Mouse (Mus musculus) skeletal muscle tissue, adult 2 months (tissue): ENCODE data around the gene Cd27.
A peak's percentile ranks its signal among the peaks of the same experiment; 100 is the strongest.

ENCODE experiments used
- DNase-seq: peaks from one replicate; pipeline ENCODE4 v3.0.0-alpha.2; 2012; ENCODE audit warnings: low read depth, low spot score

Cd27 gene

DNA sequence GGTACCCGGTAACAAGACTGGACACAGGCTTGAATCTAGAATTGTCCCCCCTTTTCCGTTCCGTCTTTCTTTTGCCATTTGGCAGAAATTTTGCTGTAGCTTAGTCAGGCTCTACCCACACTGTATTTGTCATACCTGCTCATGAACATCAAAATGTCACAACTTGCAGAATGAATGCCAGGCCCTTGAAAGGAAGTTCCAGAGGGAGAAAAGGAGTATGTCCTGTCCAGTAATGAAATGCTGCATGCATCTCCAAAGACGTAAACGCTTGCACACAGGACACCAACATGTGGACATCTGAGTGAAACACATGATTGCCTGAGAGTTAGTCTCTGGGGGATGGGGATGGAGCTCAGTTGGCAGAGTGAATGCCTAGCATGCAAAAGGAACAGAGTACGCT, 23.1 kb downstream of the Cd27 start:
- no peak for DNase-seq

DNA sequence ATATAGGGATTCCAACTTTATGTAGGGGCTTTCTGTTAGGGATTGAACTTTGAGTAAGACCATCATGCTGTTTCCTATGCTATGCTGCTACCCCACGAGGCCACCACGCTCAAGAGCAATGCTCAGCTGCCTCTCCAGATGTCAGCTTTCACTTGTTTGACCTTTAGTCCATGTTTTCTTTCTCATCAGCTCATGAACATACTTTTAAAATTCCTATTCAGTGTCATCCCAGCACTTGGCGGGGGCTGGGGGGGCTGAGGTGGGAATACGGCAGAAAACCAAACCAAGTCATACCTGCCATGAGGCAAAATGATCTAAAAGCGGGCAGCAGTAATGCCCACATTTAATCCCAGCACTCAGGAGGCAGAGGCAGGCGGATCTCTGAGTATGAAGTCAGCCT, 23.7 kb downstream of the Cd27 start:
- DNase-seq = no peak

DNA sequence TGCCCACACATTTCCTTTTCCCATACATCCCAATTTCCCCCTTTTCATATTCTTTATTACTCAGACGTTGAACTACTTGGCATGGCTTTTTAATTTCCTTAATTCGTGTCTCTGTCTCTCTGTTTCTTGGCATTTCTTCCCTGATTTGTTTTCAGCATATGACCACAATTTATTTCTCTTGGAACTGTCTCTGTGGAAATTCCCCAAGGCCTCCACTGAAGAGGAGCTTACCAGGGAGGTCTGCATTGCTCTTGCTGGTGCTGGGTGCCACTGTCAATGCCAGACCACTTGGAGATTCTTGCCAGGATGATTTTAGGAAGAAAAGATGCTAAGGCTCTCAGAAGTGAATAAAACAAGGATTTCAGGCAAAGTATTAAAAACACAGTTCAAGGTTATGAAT, 24.2 kb downstream of the Cd27 start:
- DNase-seq = no peak

DNA sequence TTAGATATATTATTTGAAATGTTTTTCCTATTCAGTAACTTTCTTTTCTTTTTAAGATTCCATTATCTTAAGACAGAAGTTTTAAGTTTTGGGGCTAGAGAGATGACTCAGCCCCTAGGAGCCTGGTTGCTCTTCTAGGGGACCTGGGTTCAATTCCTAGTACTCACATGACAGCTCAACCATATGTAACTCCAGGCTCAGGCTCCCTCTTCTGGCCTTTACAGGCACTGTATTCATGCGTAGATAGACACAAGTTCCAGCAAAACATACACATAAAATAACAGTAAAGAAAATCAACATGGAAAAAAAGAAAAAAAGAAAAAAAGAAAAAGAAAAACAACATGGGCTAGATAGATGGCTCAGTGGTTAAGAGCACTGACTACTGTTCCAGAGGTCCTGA, 26.4 kb downstream of the Cd27 start:
- no peak for DNase-seq

DNA sequence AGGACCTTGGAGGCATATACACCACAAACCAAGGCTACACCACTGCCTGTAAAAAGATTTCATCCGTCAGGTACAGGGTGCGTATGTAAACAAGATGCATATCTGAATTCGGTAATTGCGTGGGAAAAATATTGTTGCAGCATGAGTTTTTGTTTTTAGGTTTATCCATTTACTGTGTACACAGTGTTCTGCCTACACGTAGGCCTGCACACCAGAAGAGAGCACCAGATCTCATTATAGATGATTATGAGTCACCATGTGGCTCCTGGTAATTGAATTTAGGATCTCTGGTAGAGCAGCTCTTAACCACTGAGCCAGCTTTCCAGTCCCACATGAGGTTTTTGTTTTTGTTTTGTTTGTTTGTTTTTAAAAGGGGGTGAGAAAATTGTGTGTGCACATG, 39.6 kb downstream of the Cd27 start:
- no peak for DNase-seq

DNA sequence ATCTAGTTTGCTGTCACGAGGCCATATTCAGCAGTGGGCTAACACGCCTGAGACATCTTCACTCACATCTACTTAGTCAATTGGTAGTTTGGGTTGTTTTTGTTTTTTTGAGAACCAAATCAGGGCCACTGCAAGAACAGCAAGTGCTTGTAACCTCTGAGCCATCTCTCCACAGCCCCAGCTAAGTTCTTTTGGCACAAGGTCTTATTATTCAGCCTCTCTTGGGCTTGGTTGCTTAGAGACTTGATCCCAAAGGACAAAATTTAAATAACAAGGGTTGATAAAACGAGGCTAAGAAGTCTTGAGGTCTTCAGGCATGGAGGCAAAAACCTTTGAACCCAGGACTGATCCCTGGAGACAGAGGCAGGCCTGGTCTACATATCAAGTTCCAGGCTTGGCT, 40.5 kb downstream of the Cd27 start:
- DNase-seq = no peak

DNA sequence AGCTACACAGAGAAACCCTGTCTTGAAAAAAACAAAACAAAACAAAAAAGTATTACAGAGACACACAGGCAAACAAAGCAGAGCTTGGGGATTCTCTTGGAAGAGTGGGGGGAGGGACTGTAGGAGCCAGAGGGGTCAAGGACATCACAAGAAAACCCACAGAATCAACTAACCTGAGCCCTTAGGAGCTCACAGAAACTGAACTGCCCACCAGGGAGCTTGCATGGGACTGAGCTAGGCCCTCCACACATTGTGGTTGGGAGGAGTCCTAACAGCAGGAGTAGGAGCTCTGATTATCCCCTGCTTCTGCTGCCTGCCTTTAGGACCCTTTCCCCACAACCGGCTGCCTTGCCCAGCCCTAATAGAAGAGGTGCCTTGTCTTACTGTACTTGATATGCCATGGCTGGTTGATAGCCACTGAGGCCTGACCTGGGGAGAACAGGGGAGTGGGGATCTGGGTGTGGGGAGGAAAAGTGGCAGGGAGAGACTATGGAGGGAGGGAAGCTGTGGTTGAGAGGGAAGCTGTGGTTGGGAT, 41.2 kb downstream of the Cd27 start:
- DNase-seq = no peak

DNA sequence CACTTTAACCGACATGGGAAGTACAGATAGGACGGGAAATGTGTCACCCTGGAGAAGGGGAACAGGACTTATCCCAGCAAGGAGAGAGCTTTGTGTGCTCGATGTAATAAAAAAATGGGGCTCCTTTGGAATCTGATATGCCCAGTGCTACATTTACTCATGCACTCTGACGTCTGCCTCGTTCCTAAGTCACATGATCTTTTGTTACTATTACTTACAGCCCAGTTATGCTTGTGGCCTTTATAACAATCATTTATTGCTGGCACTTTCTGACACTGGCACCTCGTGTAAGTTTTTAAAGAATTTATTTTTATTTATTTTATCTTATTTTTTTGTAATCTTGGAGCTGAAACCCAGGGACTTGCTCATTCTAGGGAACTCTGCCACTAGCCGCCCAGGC, 43.4 kb downstream of the Cd27 start:
- DNase-seq = no peak

DNA sequence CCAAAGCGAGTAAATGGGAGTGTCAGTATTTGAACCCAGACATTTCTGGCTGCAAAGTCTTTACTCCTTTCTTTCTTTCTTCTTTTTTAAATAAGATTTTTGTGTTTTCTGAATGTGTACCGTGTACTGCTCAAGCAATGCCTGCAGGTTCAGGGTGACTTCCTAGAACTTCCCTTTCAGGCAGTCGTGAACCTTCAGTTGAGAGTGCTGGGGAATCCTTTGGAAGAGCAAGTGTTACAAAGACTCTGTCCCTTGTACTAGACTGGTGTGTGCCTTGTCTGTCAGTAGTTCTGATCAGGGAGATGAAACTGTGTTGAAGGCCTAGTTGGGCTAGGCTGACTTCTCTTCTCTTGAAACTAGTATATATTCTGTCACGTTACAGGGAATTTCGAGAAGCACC, 44.0 kb downstream of the Cd27 start:
- no peak for DNase-seq

DNA sequence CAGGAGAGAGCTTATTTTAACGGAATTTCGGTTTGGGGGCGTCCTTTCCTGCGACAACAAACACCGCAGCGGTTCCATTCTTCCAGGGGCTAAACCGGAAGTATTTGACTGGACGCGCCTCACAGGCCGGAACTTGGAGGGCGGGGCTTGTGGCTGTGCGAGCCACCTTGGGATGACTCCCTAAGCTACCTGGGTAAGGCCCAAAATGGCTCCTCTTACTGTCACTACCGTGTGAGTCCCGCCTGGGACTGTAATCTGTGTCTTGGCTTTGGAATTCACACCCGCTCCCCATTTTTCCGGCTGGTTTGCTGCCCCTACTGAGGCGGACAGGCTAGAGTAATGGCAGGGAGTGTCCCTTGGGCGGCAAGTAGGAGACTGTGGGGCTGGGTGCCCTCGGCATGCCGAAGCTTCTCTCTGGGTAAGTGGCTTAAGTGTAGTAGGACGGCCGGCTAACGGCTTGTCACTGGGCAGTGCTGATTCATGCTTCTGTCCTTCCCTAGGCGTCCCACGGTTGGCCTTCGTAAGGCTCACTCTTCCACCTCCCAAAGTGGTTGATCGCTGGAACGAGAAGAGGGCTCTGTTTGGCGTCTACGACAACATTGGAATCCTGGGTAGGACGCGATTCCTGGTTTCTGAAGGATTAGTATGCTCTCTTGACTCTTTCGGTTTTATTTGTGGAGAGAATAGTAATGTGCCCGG, 44.6 kb downstream of the Cd27 start:
- DNase-seq = peak; percentile 90

DNA sequence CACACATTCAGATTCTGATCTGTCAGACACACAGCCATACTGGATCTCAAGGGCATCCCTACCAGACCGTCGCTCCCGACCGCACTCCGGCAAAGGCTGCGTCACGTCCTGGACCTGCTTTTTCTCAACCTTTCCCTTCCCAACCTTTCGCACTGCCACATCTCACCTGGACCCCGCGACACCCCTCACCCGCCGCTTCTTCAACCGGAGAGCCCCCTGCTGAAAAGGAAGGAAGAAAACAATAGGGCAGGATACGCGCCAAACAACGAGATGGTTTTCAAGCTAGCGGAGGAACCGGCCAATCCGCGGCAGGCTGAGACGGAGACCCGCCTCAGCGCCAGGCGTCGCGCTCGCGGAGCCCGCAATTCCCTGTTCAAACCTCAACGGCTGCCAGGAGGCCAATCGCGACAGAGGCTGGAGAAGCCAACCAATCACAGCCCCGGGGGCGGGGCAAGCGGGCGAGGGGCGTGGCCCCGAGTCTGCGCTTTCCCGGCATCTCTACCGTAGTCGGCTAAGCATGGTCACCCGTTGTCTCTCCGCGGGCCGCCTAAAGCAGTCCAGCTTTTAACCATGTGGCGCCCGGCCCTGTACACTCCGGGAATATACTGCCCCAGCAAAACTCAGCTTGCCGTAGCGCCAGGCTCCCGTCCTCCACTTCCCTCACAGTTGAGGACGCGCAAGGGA, 45.3 kb downstream of the Cd27 start, which contains the start of the genes Ncapd2 and Mrpl51:
TSS of gene Ncapd2 (minus strand) at position 370 of the 684 bp plus-strand sequence.
TSS of gene Mrpl51 (plus strand) at position 470 of the 684 bp plus-strand sequence.
- DNase-seq = peak; percentile 94

DNA sequence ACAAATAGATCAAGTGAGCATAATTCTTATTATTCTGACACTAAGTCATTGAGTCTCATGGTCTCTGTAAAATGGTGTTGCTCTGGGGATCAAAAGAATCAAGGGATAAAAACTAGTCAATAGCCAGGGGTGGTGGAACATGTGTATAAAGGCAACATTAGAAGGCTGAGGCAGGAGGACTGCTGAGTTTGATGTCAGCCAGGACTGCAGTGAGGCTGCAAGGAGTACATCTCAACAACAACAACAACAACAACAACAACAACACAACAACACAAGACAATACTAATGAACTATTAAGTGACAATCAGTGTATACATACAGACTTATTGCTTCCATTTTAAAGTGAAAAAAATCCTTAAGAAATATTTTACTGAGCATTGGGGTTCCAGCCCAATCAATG, 46.0 kb downstream of the Cd27 start:
- no peak for DNase-seq

DNA sequence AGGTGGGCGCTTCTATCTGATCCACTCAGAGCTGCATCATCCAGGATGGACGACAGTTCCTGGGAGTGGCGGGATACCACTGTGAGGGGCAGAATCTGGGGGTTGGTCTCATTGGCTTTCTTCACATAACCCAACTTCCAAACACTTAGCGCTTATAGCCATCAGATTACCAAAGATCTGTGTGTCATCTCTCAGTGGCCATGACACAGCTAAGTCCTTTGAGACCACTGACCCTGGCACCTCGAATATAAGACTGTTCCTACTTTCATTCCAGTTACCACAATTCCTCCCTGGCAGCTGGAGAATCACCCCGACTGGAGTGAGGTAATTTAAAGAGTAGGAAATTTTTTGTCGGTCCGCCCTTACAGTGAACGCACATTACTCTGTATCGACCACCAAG, 50.6 kb downstream of the Cd27 start:
- DNase-seq = no peak
